Mouse (Mus musculus) MEL (cell line): ENCODE results near the gene Fut1. TPM values are rescaled to one million over a fixed set of nuclear protein-coding genes. Genes with fewer than 3 reads are reported as not detected.

ENCODE experiments used
- DNase-seq: peaks from one replicate; pipeline ENCODE4 v3.0.0; 2011; ENCODE audit warnings: low read depth, low spot score
- H3K27ac ChIP-seq: 2 replicates; pipeline ENCODE4 v1.5.1; 2012; ENCODE audit warnings: low read depth, mild to moderate bottlenecking, control low read depth, low read length, moderate library complexity; ENCODE audit not compliant: control insufficient read depth
- H3K27me3 ChIP-seq, 2 experiments: fragments of 150-350 bp in 1 of 2; sonication (generic) in 1 of 2; 2 replicates each; pipeline ENCODE4 v1.6.1; 2012; ENCODE audit warnings: low read length in 2 of 2, mild to moderate bottlenecking in 2 of 2, improper control_type of control experiment in 1 of 2, moderate library complexity in 1 of 2; ENCODE audit not compliant: insufficient read depth in 2 of 2, control insufficient read depth in 1 of 2
- H3K36me3 ChIP-seq, 2 experiments: 2 replicates each; pipeline ENCODE4 v1.6.1; 2012 to 2014; ENCODE audit warnings: low read length in 2 of 2, improper control_type of control experiment in 1 of 2, inconsistent platforms in 1 of 2, mild to moderate bottlenecking in 1 of 2; ENCODE audit not compliant: insufficient read depth in 2 of 2, control insufficient read depth in 1 of 2
- H3K4me1 ChIP-seq, 2 experiments: fragments of 150-350 bp in 1 of 2; sonication (generic) in 1 of 2; 2 replicates each; pipeline ENCODE4 v1.6.1; 2012; ENCODE audit warnings: low read length in 2 of 2, improper control_type of control experiment in 1 of 2, mild to moderate bottlenecking in 1 of 2; ENCODE audit not compliant: insufficient read depth in 2 of 2, control insufficient read depth in 1 of 2
- H3K4me3 ChIP-seq, 2 experiments: fragments of 150-350 bp in 1 of 2; sonication (generic) in 1 of 2; 2 replicates each; pipeline ENCODE4 v1.5.1; 2012; ENCODE audit warnings: low read depth in 2 of 2, low read length in 2 of 2, mild to moderate bottlenecking in 2 of 2, moderate library complexity in 2 of 2, control low read depth in 1 of 2, improper control_type of control experiment in 1 of 2; ENCODE audit not compliant: control insufficient read depth in 1 of 2, insufficient read depth in 1 of 2
- H3K79me2 ChIP-seq: 2 replicates; pipeline ENCODE4 v1.6.1; 2012; ENCODE audit warnings: mild to moderate bottlenecking, low read length, moderate library complexity; ENCODE audit not compliant: control insufficient read depth, poor library complexity, insufficient read depth
- H3K9ac ChIP-seq: 2 replicates; pipeline ENCODE4 v1.6.1; 2012; ENCODE audit warnings: low read depth, mild to moderate bottlenecking, control low read depth, low read length, moderate library complexity; ENCODE audit not compliant: control insufficient read depth, poor library complexity, severe bottlenecking
- H3K9me3 ChIP-seq: fragments of 150-350 bp; sonication (generic); replicated peaks from 2 replicates; pipeline ENCODE4 v1.6.1; 2012; ENCODE audit warnings: mild to moderate bottlenecking, low read length, improper control_type of control experiment, moderate library complexity; ENCODE audit not compliant: insufficient read depth
- BHLHE40 ChIP-seq: IDR thresholded peaks from 2 replicates; pipeline ENCODE4 v1.6.1; 2012; ENCODE audit warnings: low read depth, mild to moderate bottlenecking, inconsistent platforms, low read length, improper control_type of control experiment, borderline replicate concordance
- CHD1 ChIP-seq: IDR thresholded peaks from 2 replicates; pipeline ENCODE4 v1.6.1; 2012; ENCODE audit warnings: low read depth, mild to moderate bottlenecking, inconsistent platforms, low read length, improper control_type of control experiment
- CHD2 ChIP-seq: IDR thresholded peaks from 2 replicates; pipeline ENCODE4 v1.6.1; 2011; ENCODE audit warnings: low read length, improper control_type of control experiment
- CTCF ChIP-seq, 3 experiments: IDR thresholded peaks in 2 of 3; conservative IDR thresholded peaks in 1 of 3; 2 replicates each; pipeline ENCODE4 v1.5.1; 2011 to 2012; ENCODE audit warnings: low read length in 3 of 3, low read depth in 2 of 3, mild to moderate bottlenecking in 2 of 3, improper control_type of control experiment in 1 of 3, inconsistent platforms in 1 of 3, mixed read lengths in 1 of 3, moderate library complexity in 1 of 3; ENCODE audit not compliant: control insufficient read depth in 1 of 3, insufficient read depth in 1 of 3, poor library complexity in 1 of 3, severe bottlenecking in 1 of 3
- E2F4 ChIP-seq: IDR thresholded peaks from 2 replicates; pipeline ENCODE4 v1.6.1; 2011; ENCODE audit warnings: low read depth, low read length, improper control_type of control experiment, borderline replicate concordance
- ELF1 ChIP-seq: IDR thresholded peaks from 2 replicates; pipeline ENCODE4 v1.6.1; 2014; ENCODE audit warnings: low read depth, mild to moderate bottlenecking, inconsistent platforms, low read length, improper control_type of control experiment, moderate library complexity
- EP300 ChIP-seq, 2 experiments: IDR thresholded peaks; 2 replicates each; pipeline ENCODE4 v1.6.1; 2011; ENCODE audit warnings: improper control_type of control experiment in 2 of 2, low read length in 2 of 2, low read depth in 1 of 2, mild to moderate bottlenecking in 1 of 2
- ETS1 ChIP-seq: IDR thresholded peaks from 2 replicates; pipeline ENCODE4 v1.6.1; 2012; ENCODE audit warnings: low read depth, mild to moderate bottlenecking, inconsistent platforms, low read length, improper control_type of control experiment, moderate library complexity
- GABPA ChIP-seq: IDR thresholded peaks from 2 replicates; pipeline ENCODE4 v1.6.1; 2012; ENCODE audit warnings: low read depth, mild to moderate bottlenecking, inconsistent platforms, low read length, improper control_type of control experiment, moderate library complexity
- HCFC1 ChIP-seq: IDR thresholded peaks from 2 replicates; pipeline ENCODE4 v1.6.1; 2012; ENCODE audit warnings: low read depth, mild to moderate bottlenecking, inconsistent platforms, low read length, improper control_type of control experiment, moderate library complexity
- JUND ChIP-seq: IDR thresholded peaks from 2 replicates; pipeline ENCODE4 v1.6.1; 2011; ENCODE audit warnings: low read depth, mild to moderate bottlenecking, improper control_type of control experiment, low read length
- KAT2A ChIP-seq: conservative IDR thresholded peaks from 2 replicates; pipeline ENCODE4 v1.6.1; 2012; ENCODE audit warnings: low read depth, low read length, improper control_type of control experiment, inconsistent platforms
- MAFK ChIP-seq: IDR thresholded peaks from 2 replicates; pipeline ENCODE4 v1.6.1; 2011; ENCODE audit warnings: low read depth, mild to moderate bottlenecking, low read length, improper control_type of control experiment, borderline replicate concordance
- MAX ChIP-seq: IDR thresholded peaks from 2 replicates; pipeline ENCODE4 v1.6.1; 2011; ENCODE audit warnings: low read length, improper control_type of control experiment
- MEF2A ChIP-seq: IDR thresholded peaks from 2 replicates; pipeline ENCODE4 v1.6.1; 2014; ENCODE audit warnings: low read depth, mild to moderate bottlenecking, inconsistent platforms, low read length, improper control_type of control experiment; ENCODE audit not compliant: poor library complexity, insufficient replicate concordance, severe bottlenecking; ENCODE audit errors: extremely low read depth
- MXI1 ChIP-seq: IDR thresholded peaks from 2 replicates; pipeline ENCODE4 v1.6.1; 2011; ENCODE audit warnings: mild to moderate bottlenecking, low read depth, low read length, improper control_type of control experiment
- MYB ChIP-seq: IDR thresholded peaks from 2 replicates; pipeline ENCODE4 v1.6.1; 2011; ENCODE audit warnings: mild to moderate bottlenecking, low read depth, low read length, improper control_type of control experiment
- MYC ChIP-seq: IDR thresholded peaks from 2 replicates; pipeline ENCODE4 v1.6.1; 2011; ENCODE audit warnings: low read depth, mild to moderate bottlenecking, low read length, improper control_type of control experiment, moderate library complexity
- NELFE ChIP-seq: IDR thresholded peaks from 2 replicates; pipeline ENCODE4 v1.6.1; 2011; ENCODE audit warnings: low read depth, low read length, improper control_type of control experiment
- NRF1 ChIP-seq: IDR thresholded peaks from 2 replicates; pipeline ENCODE4 v1.6.1; 2014; ENCODE audit warnings: low read depth, mild to moderate bottlenecking, inconsistent platforms, low read length, improper control_type of control experiment, moderate library complexity; ENCODE audit not compliant: poor library complexity, insufficient read depth, severe bottlenecking
- POLR2A ChIP-seq, 2 experiments: IDR thresholded peaks; 2 replicates each; pipeline ENCODE4 v1.6.1; 2011 to 2012; ENCODE audit warnings: low read length in 2 of 2, mild to moderate bottlenecking in 2 of 2, control low read depth in 1 of 2, improper control_type of control experiment in 1 of 2, low read depth in 1 of 2, moderate library complexity in 1 of 2; ENCODE audit not compliant: control insufficient read depth in 1 of 2, insufficient read depth in 1 of 2, poor library complexity in 1 of 2
- POLR2AphosphoS2 ChIP-seq: IDR thresholded peaks from 2 replicates; pipeline ENCODE4 v1.6.1; 2011; ENCODE audit warnings: low read length, improper control_type of control experiment
- POLR2AphosphoS5 ChIP-seq: IDR thresholded peaks from 2 replicates; pipeline ENCODE4 v1.6.1; 2012; ENCODE audit warnings: low read depth, borderline replicate concordance, mild to moderate bottlenecking, inconsistent platforms, low read length, moderate library complexity, mixed read lengths
- RAD21 ChIP-seq: IDR thresholded peaks from 2 replicates; pipeline ENCODE4 v1.6.1; 2011; ENCODE audit warnings: mild to moderate bottlenecking, low read depth, low read length, improper control_type of control experiment
- SIN3A ChIP-seq: IDR thresholded peaks from 2 replicates; pipeline ENCODE4 v1.6.1; 2012; ENCODE audit warnings: low read length, improper control_type of control experiment, inconsistent platforms
- SMC3 ChIP-seq: IDR thresholded peaks from 2 replicates; pipeline ENCODE4 v1.6.1; 2011; ENCODE audit warnings: low read depth, low read length, improper control_type of control experiment
- TAL1 ChIP-seq: IDR thresholded peaks from 2 replicates; pipeline ENCODE4 v1.6.1; 2012; ENCODE audit warnings: mild to moderate bottlenecking, inconsistent platforms, low read length, moderate library complexity, mixed read lengths
- TBP ChIP-seq: IDR thresholded peaks from 2 replicates; pipeline ENCODE4 v1.8.0; 2011; ENCODE audit warnings: low read depth, low read length, improper control_type of control experiment
- TCF12 ChIP-seq: IDR thresholded peaks from 2 replicates; pipeline ENCODE4 v1.6.1; 2014; ENCODE audit warnings: low read depth, mild to moderate bottlenecking, inconsistent platforms, low read length, improper control_type of control experiment, moderate library complexity
- UBTF ChIP-seq: IDR thresholded peaks from 2 replicates; pipeline ENCODE4 v1.6.1; 2012; ENCODE audit warnings: low read depth, mild to moderate bottlenecking, inconsistent platforms, low read length, improper control_type of control experiment, moderate library complexity, borderline replicate concordance; ENCODE audit not compliant: insufficient read depth
- USF1 ChIP-seq: IDR thresholded peaks from 2 replicates; pipeline ENCODE4 v1.6.1; 2014; ENCODE audit warnings: low read depth, mild to moderate bottlenecking, inconsistent platforms, low read length, improper control_type of control experiment, moderate library complexity
- USF2 ChIP-seq, 2 experiments: IDR thresholded peaks; 2 replicates each; pipeline ENCODE4 v1.6.1; 2011 to 2012; ENCODE audit warnings: improper control_type of control experiment in 2 of 2, low read length in 2 of 2, borderline replicate concordance in 1 of 2, inconsistent platforms in 1 of 2, low read depth in 1 of 2, mild to moderate bottlenecking in 1 of 2; ENCODE audit not compliant: insufficient read depth in 1 of 2
- ZC3H11A ChIP-seq: IDR thresholded peaks from 2 replicates; pipeline ENCODE4 v1.6.1; 2012; ENCODE audit warnings: low read depth, mild to moderate bottlenecking, inconsistent platforms, low read length, improper control_type of control experiment
- ZKSCAN1 ChIP-seq: IDR thresholded peaks from 2 replicates; pipeline ENCODE4 v1.6.1; 2012; ENCODE audit warnings: low read depth, mild to moderate bottlenecking, inconsistent platforms, low read length, improper control_type of control experiment, moderate library complexity
- ZMIZ1 ChIP-seq: IDR thresholded peaks from 2 replicates; pipeline ENCODE4 v1.6.1; 2012; ENCODE audit warnings: low read depth, mild to moderate bottlenecking, inconsistent platforms, low read length, improper control_type of control experiment, moderate library complexity
- ZNF384 ChIP-seq: IDR thresholded peaks from 2 replicates; pipeline ENCODE4 v1.6.1; 2012; ENCODE audit warnings: low read depth, mild to moderate bottlenecking, inconsistent platforms, low read length, improper control_type of control experiment
- polyA plus RNA-seq, 2 experiments: library from polyadenylated mRNA; stranded (reverse) in 1 of 2; unstranded in 1 of 2; fragments of >175 nt in 1 of 2; fragments of >200 nt in 1 of 2; gene quantifications; 2 replicates each; pipeline versions ENCODE4 v1.2.1 to v1.2.4; 2012; ENCODE audit warnings: low replicate concordance in 2 of 2, low read depth in 1 of 2; ENCODE audit not compliant: insufficient read length in 2 of 2, insufficient read depth in 1 of 2, missing spikeins in 1 of 2
- total RNA-seq: library from RNA; depleted of rRNA; stranded (reverse); fragments of 300-350 nt; gene quantifications from 2 replicates; pipeline ENCODE4 v1.2.3, GENCODE M21; 2012

Gene Fut1
- total and polyA plus RNA-seq, 3 experiments, result 0.04 TPM; not detected in 2

DNA sequence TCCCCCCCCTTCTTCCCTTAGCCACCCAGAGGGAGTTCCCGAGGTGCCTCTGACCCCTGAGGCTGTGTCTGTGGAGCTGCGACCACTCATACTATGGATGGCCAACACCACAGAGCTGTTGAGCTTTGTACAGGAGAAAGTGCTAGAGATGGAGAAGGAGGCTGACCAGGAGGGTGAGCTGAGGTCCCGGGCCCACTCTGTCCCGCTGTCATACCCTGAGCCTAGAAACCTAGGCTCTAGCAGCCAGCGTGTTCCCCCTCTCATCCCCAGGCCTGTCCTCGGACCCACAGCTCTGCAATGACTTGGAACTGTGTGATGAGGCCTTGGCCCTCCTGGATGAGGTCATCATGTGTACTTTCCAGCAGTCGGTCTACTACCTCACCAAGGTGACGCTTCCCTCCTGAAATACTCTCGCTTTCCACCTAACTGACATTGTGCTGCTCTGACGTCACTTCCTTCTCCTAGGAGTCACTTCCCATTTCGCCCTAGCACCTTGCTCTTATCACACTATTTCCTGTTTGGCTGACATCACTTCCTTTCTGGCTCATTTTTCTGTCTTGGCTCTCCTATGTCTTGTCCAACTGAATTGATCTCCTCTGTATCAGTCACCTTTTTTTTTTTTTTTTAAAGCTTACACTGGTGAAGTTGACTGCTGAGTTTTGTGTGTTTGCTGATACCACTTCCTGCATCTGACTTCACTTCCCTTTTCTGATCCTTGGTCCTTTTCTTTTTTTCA lies 18.0 kb downstream of the Fut1 start:
- Histone ChIP-seq H3K27ac (peak overlapping the region; percentile 62), H3K4me1 (peaks cover 0 to 10% of the 10 kb centered on the region in 2 experiments; a peak in 2 of 4 replicates), H3K36me3 (peaks cover 0 to 4% of the 10 kb centered on the region in 2 experiments; a peak in 1 of 4 replicates), H3K9me3 (no peaks in the 10 kb centered on the region), H3K9ac (no peak overlapping the region), H3K79me2 (no peaks in the 10 kb centered on the region), H3K4me3 (no peak overlapping the region), H3K27me3 (no peaks in the 10 kb centered on the region)
- DNase-seq, result peak; percentile 81
- TF ChIP-seq SMC3, result no peak
- peak; percentile 36; the same call in 1 of the 2 replicates for TF ChIP-seq MYB
- TF ChIP-seq ZKSCAN1, result no peak
- TF ChIP-seq USF2 (IDR thresholded peaks at IDR 0.05; ENCODE audit: borderline replicate concordance in 1 of 2, insufficient read depth in 1 of 2, low read depth in 1 of 2, low read length in 2 of 2), result no peak
- no peak for TF ChIP-seq POLR2A (IDR thresholded peaks at IDR 0.05; ENCODE audit: control insufficient read depth in 1 of 2, insufficient read depth in 1 of 2, low read depth in 1 of 2, low read length in 2 of 2, poor library complexity in 1 of 2)
- TF ChIP-seq TBP, result 0 out of 2 replicates have a peak, but pooled peaks have one; percentile 27
- no peak for TF ChIP-seq BHLHE40
- no peak for TF ChIP-seq MEF2A
- 0 out of 2 replicates have a peak, but pooled peaks have one; percentile 36 for TF ChIP-seq SIN3A
- no peak for TF ChIP-seq CHD2
- TF ChIP-seq ZMIZ1, result no peak
- TF ChIP-seq CHD1, result no peak
- TF ChIP-seq ZNF384, result peak; percentile 89
- no peak for TF ChIP-seq NRF1
- TF ChIP-seq EP300 (IDR thresholded peaks at IDR 0.05; ENCODE audit: low read depth in 1 of 2, low read length in 2 of 2), result peak; percentile 54 to 63; a peak in 2 of 4 replicates
- TF ChIP-seq E2F4, result no peak
- TF ChIP-seq JUND, result peak; percentile 59; the same call in 1 of the 2 replicates
- TF ChIP-seq MYC, result no peak
- no peak for TF ChIP-seq RAD21
- no peak for TF ChIP-seq UBTF
- TF ChIP-seq MXI1, result no peak
- no peak for TF ChIP-seq POLR2AphosphoS5
- TF ChIP-seq HCFC1, result peak; percentile 64; the same call in 1 of the 2 replicates
- TF ChIP-seq USF1, result no peak
- peak; percentile 19; the same call in 1 of the 2 replicates for TF ChIP-seq MAX
- no peak for TF ChIP-seq MAFK
- no peak for TF ChIP-seq POLR2AphosphoS2
- peak; percentile 58 for TF ChIP-seq ELF1
- TF ChIP-seq TCF12, result no peak
- no peak for TF ChIP-seq NELFE
- TF ChIP-seq KAT2A, result no peak
- no peak for TF ChIP-seq TAL1
- no peak for TF ChIP-seq ZC3H11A
- TF ChIP-seq ETS1, result peak; percentile 82
- no peak for TF ChIP-seq CTCF (IDR thresholded peaks at IDR 0.05 in 2 of 3, conservative IDR thresholded peaks at IDR 0.05 in 1 of 3; ENCODE audit: control insufficient read depth in 1 of 3, insufficient read depth in 1 of 3, low read depth in 2 of 3, low read length in 3 of 3, poor library complexity in 1 of 3, severe bottlenecking in 1 of 3)
- no peak for TF ChIP-seq GABPA
